Mouse (Mus musculus) lung, embryonic 14.5 days (tissue): ENCODE results near the gene Tbx10. TPM values are rescaled to one million over a fixed set of nuclear protein-coding genes. Genes with fewer than 3 reads are reported as not detected.
A peak's percentile ranks its signal among the peaks of the same experiment; 100 is the strongest.

Experiments used
- ATAC-seq: fragments of 200-750 bp; cut with Nextera tagmentation; 2 replicates; pipeline ENCODE4 v1.8.0; 2017; ENCODE audit warnings: mild to moderate bottlenecking, moderate TSS enrichment, moderate library complexity; ENCODE audit not compliant: insufficient read depth
- DNase-seq: peaks from one replicate; pipeline ENCODE4 v3.0.0-alpha.2; 2015
- H3K27ac ChIP-seq: fragments of 300-500 bp; sonication (generic); 2 replicates; pipeline ENCODE4 v1.5.1; 2014; ENCODE audit warnings: low read depth, mild to moderate bottlenecking, moderate library complexity
- H3K27me3 ChIP-seq: fragments of 300-500 bp; sonication (generic); 2 replicates; pipeline ENCODE4 v1.6.1; 2014; ENCODE audit warnings: low read length, control low read depth; ENCODE audit not compliant: insufficient read depth
- H3K36me3 ChIP-seq: fragments of 300-500 bp; sonication (generic); 2 replicates; pipeline ENCODE4 v1.6.1; 2014; ENCODE audit warnings: control low read depth; ENCODE audit not compliant: insufficient read depth
- H3K4me1 ChIP-seq: fragments of 300-500 bp; sonication (generic); 2 replicates; pipeline ENCODE4 v1.6.1; 2014; ENCODE audit warnings: antibody characterized with exemption, control low read depth; ENCODE audit not compliant: insufficient read depth
- H3K4me2 ChIP-seq: fragments of 300-500 bp; sonication (generic); 2 replicates; pipeline ENCODE4 v1.6.1; 2014; ENCODE audit warnings: mild to moderate bottlenecking
- H3K4me3 ChIP-seq: fragments of 300-500 bp; sonication (generic); 2 replicates; pipeline ENCODE4 v1.5.1; 2014; ENCODE audit warnings: low read depth, low read length
- H3K9ac ChIP-seq: fragments of 300-500 bp; sonication (generic); 2 replicates; pipeline ENCODE4 v1.6.1; 2014
- H3K9me3 ChIP-seq: fragments of 300-500 bp; sonication (generic); 2 replicates; pipeline ENCODE4 v1.6.1; 2016; ENCODE audit warnings: low read depth, low read length, control low read depth
- CTCF ChIP-seq: IDR thresholded peaks from 2 replicates; pipeline ENCODE4 v1.5.1; 2016; ENCODE audit warnings: antibody characterized with exemption, low read depth
- WGBS: fragments of 180-500 bp; shearing (Covaris S2); extraction: QIAGEN DNeasy Blood & Tissue Kit; methylation state at CpG from one replicate; pipeline ENCODE4 v1.1.7; 2014; 5-methylcytosine and 5-hydroxymethylcytosine counted together
- polyA plus RNA-seq: library from polyadenylated mRNA; unstranded; fragments of >200 nt; fragmentation: Nextera tagmentation; extraction: Ambion mirVana; gene quantifications from 2 replicates; pipeline ENCODE4 v1.2.1, GENCODE M21; 2014

The Tbx10 gene
- polyA plus RNA-seq, 1 experiment from 2014 or later = not detected

- no peak for TF ChIP-seq CTCF
- Histone ChIP-seq H3K36me3 (no peaks in the 10 kb centered on the region), H3K9me3 (no peaks in the 10 kb centered on the region), H3K27me3 (no peaks in the 10 kb centered on the region), H3K4me2 (no peak overlapping the region), H3K4me3 (no peak overlapping the region), H3K27ac (no peak overlapping the region), H3K9ac (no peak overlapping the region), H3K4me1 (peaks cover 5% of the 10 kb centered on the region; the same call in 1 of the 2 replicates)
- ATAC-seq = no peak
- 41% methylated on average over 8 of the region's 8 CpGs for WGBS
- DNase-seq = no peak
These were observed 4.7 kb downstream of the Tbx10 start for GRCm38 (mm10) chr19:3997231-3997630.

- ATAC-seq (no peak), DNase-seq (no peak)
- no peak overlapping the region for H3K9ac ChIP-seq
- no peaks in the 10 kb centered on the region for H3K27me3 ChIP-seq
- WGBS = 69% methylated on average over 8 of the region's 8 CpGs
- H3K27ac ChIP-seq = no peak overlapping the region
- peaks cover 5% of the 10 kb centered on the region; the same call in 1 of the 2 replicates for H3K4me1 ChIP-seq
- no peak overlapping the region for H3K4me2 ChIP-seq
- H3K4me3 ChIP-seq = no peak overlapping the region
- H3K9me3 ChIP-seq = no peaks in the 10 kb centered on the region
- H3K36me3 ChIP-seq = no peaks in the 10 kb centered on the region
- no peak for TF ChIP-seq CTCF
These were observed 5.8 kb downstream of the Tbx10 start for GRCm38 (mm10) chr19:3998335-3998734.

- Histone ChIP-seq H3K9me3 (no peaks in the 10 kb centered on the region), H3K4me3 (peak overlapping the region; percentile 48; the same call in 1 of the 2 replicates), H3K27me3 (no peaks in the 10 kb centered on the region), H3K27ac (peak overlapping the region; percentile 97; the same call in 1 of the 2 replicates), H3K9ac (no peak overlapping the region), H3K36me3 (no peaks in the 10 kb centered on the region), H3K4me2 (peak overlapping the region; percentile 93; the same call in 1 of the 2 replicates), H3K4me1 (peaks cover 5% of the 10 kb centered on the region; the same call in 1 of the 2 replicates)
- 77% methylated on average over 9 of the region's 9 CpGs for WGBS
- no peak for TF ChIP-seq CTCF
- DNase-seq (no peak), ATAC-seq (no peak)
These were observed 6.7 kb downstream of the Tbx10 start for GRCm38 (mm10) chr19:3999121-3999730.

GRCm38 (mm10) chr19:4000119-4000900, 7.8 kb downstream of the Tbx10 start, which contains the start of the genes Nudt8 and Gm49405:
TSS of gene Nudt8 (plus strand) at chr19:4000580.
TSS of gene Gm49405 (plus strand) at chr19:4000626.
- H3K9ac ChIP-seq = peak within 1 kb of the TSS; percentile 67

GRCm38 (mm10) chr19:4000949-4001525, 8.5 kb downstream of the Tbx10 start:
- WGBS = 17% methylated on average over 17 of the region's 17 CpGs
- peak; percentile 20 for DNase-seq

More at GRCm38 (mm10) chr19:4000119-4000900, 7.8 kb downstream of the Tbx10 start, which contains the start of the genes Nudt8 and Gm49405:
- peak within 1 kb of the TSS; percentile 48 for H3K4me3 ChIP-seq
- H3K4me1 ChIP-seq = peaks cover 5% of the 10 kb centered on the region; the same call in 1 of the 2 replicates
- H3K4me2 ChIP-seq = peak within 1 kb of the TSS; percentile 93
- WGBS = 0% methylated on average over 64 of the region's 64 CpGs
- H3K9me3 ChIP-seq = no peaks in the 10 kb centered on the region
- no peaks in the 10 kb centered on the region for H3K27me3 ChIP-seq
- peak; percentile 84 for TF ChIP-seq CTCF
- peak within 1 kb of the TSS; percentile 97 for H3K27ac ChIP-seq
- peaks cover 5% of the 10 kb centered on the region; the same call in 1 of the 2 replicates for H3K36me3 ChIP-seq
- peak; percentile 94 for ATAC-seq
- DNase-seq = peak; percentile 99

GRCm38 (mm10) chr19:4001752-4002151, 9.2 kb downstream of the Tbx10 start:
- Histone ChIP-seq H3K4me3 (no peak overlapping the region), H3K9me3 (no peaks in the 10 kb centered on the region), H3K27ac (no peak overlapping the region), H3K4me1 (peaks cover 5% of the 10 kb centered on the region; the same call in 1 of the 2 replicates), H3K4me2 (peak overlapping the region; percentile 93; the same call in 1 of the 2 replicates), H3K27me3 (no peaks in the 10 kb centered on the region), H3K9ac (no peak overlapping the region), H3K36me3 (peaks cover 16% of the 10 kb centered on the region)
- 77% methylated on average over 5 of the region's 5 CpGs for WGBS
- DNase-seq (no peak), ATAC-seq (no peak)
- no peak for TF ChIP-seq CTCF

More at GRCm38 (mm10) chr19:4000949-4001525, 8.5 kb downstream of the Tbx10 start:
- peak overlapping the region; percentile 93 for H3K4me2 ChIP-seq
- no peak for TF ChIP-seq CTCF
- peaks cover 5% of the 10 kb centered on the region; the same call in 1 of the 2 replicates for H3K4me1 ChIP-seq
- peak overlapping the region; percentile 48 for H3K4me3 ChIP-seq
- H3K36me3 ChIP-seq = peaks cover 8% of the 10 kb centered on the region
- no peaks in the 10 kb centered on the region for H3K9me3 ChIP-seq
- no peaks in the 10 kb centered on the region for H3K27me3 ChIP-seq
- H3K9ac ChIP-seq = peak overlapping the region; percentile 67
- ATAC-seq = peak; percentile 18; the same call in 1 of the 2 replicates
- peak overlapping the region; percentile 97 for H3K27ac ChIP-seq
